8 mouse cellular contexts compared by ENCODE assay signal in the genomic region with DNA sequence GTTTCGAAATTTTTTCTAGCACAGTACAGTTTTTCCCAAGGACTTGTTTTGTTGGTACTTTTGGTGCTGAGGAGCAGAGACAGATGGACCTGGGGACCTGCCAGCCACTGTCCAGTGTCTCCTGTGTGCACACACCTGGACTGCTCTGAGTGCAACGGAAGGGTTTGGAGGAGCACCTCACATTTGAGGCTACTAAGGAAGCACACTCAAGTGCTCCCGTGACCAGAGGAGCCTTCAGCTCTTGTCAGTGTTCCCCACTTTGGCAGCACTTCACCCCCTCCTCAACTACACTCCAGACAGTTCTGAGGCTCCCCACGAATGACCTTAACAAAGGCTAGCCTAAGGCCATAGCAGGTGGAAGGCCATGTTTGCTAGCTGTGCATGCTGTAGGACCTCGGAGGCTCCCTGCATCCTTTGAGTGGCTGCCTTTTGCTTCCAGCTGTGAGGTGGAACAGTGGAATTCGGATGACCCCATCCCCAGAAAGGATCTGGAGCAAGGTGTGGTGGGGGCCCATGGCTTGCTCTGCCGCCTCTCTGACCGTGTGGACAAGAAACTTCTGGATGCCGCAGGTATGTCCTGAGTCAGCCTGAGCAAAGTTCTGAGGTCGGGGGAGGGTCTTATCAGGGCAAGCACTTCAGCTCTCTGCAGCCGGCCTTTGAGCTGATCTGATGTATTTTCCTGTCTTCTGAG. TPM values are rescaled to one million over a fixed set of nuclear protein-coding genes. Genes with fewer than 3 reads are reported as not detected.
DNase-seq lines count a peak whose midpoint lies in the region; ATAC-seq and TF ChIP-seq lines count a peak whose summit lies in the region.

No protein-coding gene starts in this region.

- no peak overlapping the region for H3K4me3 ChIP-seq in hindbrain, embryonic 12.5 days
- no peak overlapping the region for H3K4me3 ChIP-seq in hindbrain, postnatal 0 days (ENCODE audit: low read length)
- peak overlapping the region; percentile 81; the same call in 1 of the 2 replicates for H3K4me3 ChIP-seq in embryonic facial prominence, embryonic 13.5 days
- H3K4me3 ChIP-seq in intestine, postnatal 0 days (ENCODE audit: low read depth, low read length): peak overlapping the region; percentile 9; the same call in 1 of the 2 replicates
- peak overlapping the region; percentile 75 for H3K4me3 ChIP-seq in liver, embryonic 16.5 days (ENCODE audit: low read depth, low read length)

- H3K27me3 ChIP-seq in hindbrain, embryonic 12.5 days: no peaks in the 10 kb centered on the region
- H3K27me3 ChIP-seq in hindbrain, postnatal 0 days (ENCODE audit: insufficient read depth, low read length): no peaks in the 10 kb centered on the region
- no peaks in the 10 kb centered on the region for H3K27me3 ChIP-seq in embryonic facial prominence, embryonic 13.5 days
- no peaks in the 10 kb centered on the region for H3K27me3 ChIP-seq in intestine, postnatal 0 days (replicated peaks; ENCODE audit: control insufficient read depth, insufficient read depth, low read length)
- H3K27me3 ChIP-seq in liver, embryonic 16.5 days (ENCODE audit: control insufficient read depth, insufficient read depth, low read depth, low read length): no peaks in the 10 kb centered on the region

- peaks cover 3% of the 10 kb centered on the region; the same call in 1 of the 2 replicates for H3K36me3 ChIP-seq in hindbrain, embryonic 12.5 days
- 0 out of 2 replicates have a peak, but pooled peaks cover 2% of the 10 kb centered on the region for H3K36me3 ChIP-seq in hindbrain, postnatal 0 days (ENCODE audit: insufficient read depth, low read length)
- H3K36me3 ChIP-seq in embryonic facial prominence, embryonic 13.5 days: peaks cover 35% of the 10 kb centered on the region
- H3K36me3 ChIP-seq in intestine, postnatal 0 days (ENCODE audit: control insufficient read depth, insufficient read depth): peaks cover 29% of the 10 kb centered on the region
- H3K36me3 ChIP-seq in liver, embryonic 16.5 days (ENCODE audit: control insufficient read depth, insufficient read depth): peaks cover 6% of the 10 kb centered on the region; the same call in 1 of the 2 replicates

- H3K27ac ChIP-seq in hindbrain, embryonic 12.5 days: no peak overlapping the region
- H3K27ac ChIP-seq in hindbrain, postnatal 0 days: no peak overlapping the region
- H3K27ac ChIP-seq in embryonic facial prominence, embryonic 13.5 days: no peak overlapping the region
- peak overlapping the region; percentile 95; the same call in 1 of the 2 replicates for H3K27ac ChIP-seq in intestine, postnatal 0 days (ENCODE audit: low read depth, low read length)
- peak overlapping the region; percentile 91; the same call in 1 of the 2 replicates for H3K27ac ChIP-seq in liver, embryonic 16.5 days (ENCODE audit: low read length)

- H3K9ac ChIP-seq in hindbrain, embryonic 12.5 days: peak overlapping the region; percentile 81; the same call in 1 of the 2 replicates
- H3K9ac ChIP-seq in hindbrain, postnatal 0 days (replicated peaks; ENCODE audit: low read length): no peak overlapping the region
- peak overlapping the region; percentile 90; the same call in 1 of the 2 replicates for H3K9ac ChIP-seq in embryonic facial prominence, embryonic 13.5 days
- no peak overlapping the region for H3K9ac ChIP-seq in intestine, postnatal 0 days (ENCODE audit: low read depth, low read length)
- peak overlapping the region; percentile 84; the same call in 1 of the 2 replicates for H3K9ac ChIP-seq in liver, embryonic 16.5 days (ENCODE audit: low read depth, low read length)

- peak overlapping the region; percentile 95 for H3K4me2 ChIP-seq in hindbrain, embryonic 12.5 days (replicated peaks)
- no peak overlapping the region for H3K4me2 ChIP-seq in hindbrain, postnatal 0 days (ENCODE audit: low read depth, low read length)
- H3K4me2 ChIP-seq in embryonic facial prominence, embryonic 13.5 days: peak overlapping the region; percentile 83
- H3K4me2 ChIP-seq in intestine, postnatal 0 days (replicated peaks; ENCODE audit: low read depth): peak overlapping the region; percentile 95
- peak overlapping the region; percentile 95 for H3K4me2 ChIP-seq in liver, embryonic 16.5 days (ENCODE audit: low read depth, low read length)

- no peak for DNase-seq in hindbrain, postnatal 0 days (ENCODE audit: low spot score)
- no peak for DNase-seq in left cerebral cortex, adult 18-20 months (ENCODE audit: low spot score in 2 of 2)
- DNase-seq in adrenal gland, adult 8-10 months: no peak

- peaks cover 22% of the 10 kb centered on the region for H3K4me1 ChIP-seq in hindbrain, embryonic 12.5 days
- H3K4me1 ChIP-seq in hindbrain, postnatal 0 days (ENCODE audit: insufficient read depth, low read length): no peaks in the 10 kb centered on the region
- peaks cover 26% of the 10 kb centered on the region for H3K4me1 ChIP-seq in embryonic facial prominence, embryonic 13.5 days
- 0 out of 2 replicates have a peak, but pooled peaks cover 8% of the 10 kb centered on the region for H3K4me1 ChIP-seq in intestine, postnatal 0 days (replicated peaks; ENCODE audit: control insufficient read depth, insufficient read depth, low read length)
- peaks cover 30% of the 10 kb centered on the region for H3K4me1 ChIP-seq in liver, embryonic 16.5 days (ENCODE audit: control insufficient read depth, low read depth, low read length)

- ATAC-seq in hindbrain, embryonic 12.5 days (ENCODE audit: low FRiP score): no peak
- no peak for ATAC-seq in hindbrain, postnatal 0 days
- no peak for ATAC-seq in embryonic facial prominence, embryonic 13.5 days (ENCODE audit: insufficient number of reproducible peaks, insufficient read depth, low FRiP score, low TSS enrichment, low read depth)
- no peak; the same call in 1 of the 2 replicates for ATAC-seq in intestine, postnatal 0 days
- ATAC-seq in liver, embryonic 16.5 days (ENCODE audit: low read depth): no peak
- no peak for ATAC-seq in CD4-positive, CD25-positive, alpha-beta regulatory T cell, adult 4 months

- no peaks in the 10 kb centered on the region for H3K9me3 ChIP-seq in hindbrain, embryonic 12.5 days (replicated peaks)
- no peaks in the 10 kb centered on the region for H3K9me3 ChIP-seq in hindbrain, postnatal 0 days (ENCODE audit: low read length)
- no peaks in the 10 kb centered on the region for H3K9me3 ChIP-seq in embryonic facial prominence, embryonic 13.5 days
- H3K9me3 ChIP-seq in intestine, postnatal 0 days (ENCODE audit: control insufficient read depth): no peaks in the 10 kb centered on the region
- H3K9me3 ChIP-seq in liver, embryonic 16.5 days (replicated peaks; ENCODE audit: control insufficient read depth, low read length): no peaks in the 10 kb centered on the region

- TF ChIP-seq CTCF in hindbrain, postnatal 0 days (IDR thresholded peaks at IDR 0.05; ENCODE audit: low read depth): no peak
- no peak for TF ChIP-seq CTCF in intestine, postnatal 0 days (IDR thresholded peaks at IDR 0.05; ENCODE audit: low read depth)

- 73% methylated on average over 11 of the region's 11 CpGs for WGBS in hindbrain, embryonic 12.5 days
- WGBS in hindbrain, postnatal 0 days: 73% methylated on average over 11 of the region's 11 CpGs
- 69% methylated on average over 11 of the region's 11 CpGs for WGBS in embryonic facial prominence, embryonic 13.5 days
- WGBS in intestine, postnatal 0 days: 58% methylated on average over 11 of the region's 11 CpGs
- WGBS in liver, embryonic 16.5 days (ENCODE audit: insufficient replicate concordance): 44% methylated on average over 11 of the region's 11 CpGs

RNA-seq across cellular contexts. Expression of gene Grhpr, which starts 1.4 kb away (rescaled TPM):
- 38.1 and 43.2 TPM in 2 replicates for polyA plus RNA-seq in hindbrain, embryonic 12.5 days (2016; fragmentation: Nextera tagmentation; extraction: Ambion mirVana)
- total RNA-seq in hindbrain, postnatal 0 days (2014; rRNA removed): 17.7 and 31.5 TPM in 2 replicates
- 36.7 and 39.8 TPM in 2 replicates for polyA plus RNA-seq in hindbrain, postnatal 0 days (2015; fragmentation: Nextera tagmentation; extraction: Ambion mirVana)
- 47.1 and 53.2 TPM in 2 replicates for polyA plus RNA-seq in embryonic facial prominence, embryonic 13.5 days (2015; fragmentation: Nextera tagmentation; extraction: Ambion mirVana)
- 121 and 133 TPM in 2 replicates for polyA plus RNA-seq in intestine, postnatal 0 days (2015; fragmentation: Nextera tagmentation; extraction: Ambion mirVana)
- 165 and 179 TPM in 2 replicates for polyA plus RNA-seq in liver, embryonic 16.5 days (2015; fragmentation: Nextera tagmentation; extraction: Ambion mirVana)
- total RNA-seq in left cerebral cortex, adult 18-20 months (2021): 10 to 100 TPM; 31.6 to 32.0 TPM
- 10 to 100 TPM; 21.8 to 28.4 TPM for polyA plus RNA-seq in CD4-positive, CD25-positive, alpha-beta regulatory T cell, adult 4 months (2017; shearing (Covaris generic))
- total RNA-seq in adrenal gland, adult 8-10 months (2022): 100 to 1,000 TPM; 223 to 249 (median 233) TPM

RNA-seq across cellular contexts. Expression of gene Zbtb5, which starts 29.6 kb away (rescaled TPM):
- polyA plus RNA-seq in hindbrain, embryonic 12.5 days (2016; fragmentation: Nextera tagmentation; extraction: Ambion mirVana): 51.0 and 53.1 TPM in 2 replicates
- total RNA-seq in hindbrain, postnatal 0 days (2014; rRNA removed): 42.1 and 50.0 TPM in 2 replicates
- polyA plus RNA-seq in hindbrain, postnatal 0 days (2015; fragmentation: Nextera tagmentation; extraction: Ambion mirVana): 27.6 and 29.5 TPM in 2 replicates
- 28.8 and 29.2 TPM in 2 replicates for polyA plus RNA-seq in embryonic facial prominence, embryonic 13.5 days (2015; fragmentation: Nextera tagmentation; extraction: Ambion mirVana)
- polyA plus RNA-seq in intestine, postnatal 0 days (2015; fragmentation: Nextera tagmentation; extraction: Ambion mirVana): 8.5 TPM in 2 replicates
- 5.5 TPM in 2 replicates for polyA plus RNA-seq in liver, embryonic 16.5 days (2015; fragmentation: Nextera tagmentation; extraction: Ambion mirVana)
- total RNA-seq in left cerebral cortex, adult 18-20 months (2021): 1 to 10 TPM; 8.4 to 8.7 TPM
- polyA plus RNA-seq in CD4-positive, CD25-positive, alpha-beta regulatory T cell, adult 4 months (2017; shearing (Covaris generic)): 1 to 10 TPM; 8.4 to 9.5 TPM
- total RNA-seq in adrenal gland, adult 8-10 months (2022): 10 to 100 TPM; 11.4 to 14.5 (median 13.5) TPM

RNA-seq across cellular contexts. Expression of gene Polr1e, which starts 35.8 kb away (rescaled TPM):
- 38.6 and 46.9 TPM in 2 replicates for polyA plus RNA-seq in hindbrain, embryonic 12.5 days (2016; fragmentation: Nextera tagmentation; extraction: Ambion mirVana)
- total RNA-seq in hindbrain, postnatal 0 days (2014; rRNA removed): 3.4 and 8.2 TPM in 2 replicates
- polyA plus RNA-seq in hindbrain, postnatal 0 days (2015; fragmentation: Nextera tagmentation; extraction: Ambion mirVana): 25.7 and 27.2 TPM in 2 replicates
- polyA plus RNA-seq in embryonic facial prominence, embryonic 13.5 days (2015; fragmentation: Nextera tagmentation; extraction: Ambion mirVana): 38.8 and 48.9 TPM in 2 replicates
- 11.4 and 13.7 TPM in 2 replicates for polyA plus RNA-seq in intestine, postnatal 0 days (2015; fragmentation: Nextera tagmentation; extraction: Ambion mirVana)
- polyA plus RNA-seq in liver, embryonic 16.5 days (2015; fragmentation: Nextera tagmentation; extraction: Ambion mirVana): 11.4 and 13.1 TPM in 2 replicates
- 1 to 10 TPM; 8.8 to 9.3 TPM for total RNA-seq in left cerebral cortex, adult 18-20 months (2021)
- polyA plus RNA-seq in CD4-positive, CD25-positive, alpha-beta regulatory T cell, adult 4 months (2017; shearing (Covaris generic)): 10 to 100 TPM; 31.1 to 36.6 TPM
- 10 to 100 TPM; 13.7 to 24.5 (median 17.6) TPM for total RNA-seq in adrenal gland, adult 8-10 months (2022)

Comparison
In these comparisons a context has a peak if more than half of its experiments do, and no peak if none do; other contexts are left out.
1. H3K9ac ChIP-seq: peak in hindbrain, embryonic 12.5 days (single experiment), embryonic facial prominence, embryonic 13.5 days (single experiment) and liver, embryonic 16.5 days (single experiment); none in hindbrain, postnatal 0 days (single experiment) and intestine, postnatal 0 days (single experiment).
2. H3K27ac ChIP-seq: peak in intestine, postnatal 0 days (single experiment) and liver, embryonic 16.5 days (single experiment); none in hindbrain, embryonic 12.5 days (single experiment), hindbrain, postnatal 0 days (single experiment) and embryonic facial prominence, embryonic 13.5 days (single experiment).
3. H3K4me3 ChIP-seq: peak in embryonic facial prominence, embryonic 13.5 days (single experiment), intestine, postnatal 0 days (single experiment) and liver, embryonic 16.5 days (single experiment); none in hindbrain, embryonic 12.5 days (single experiment) and hindbrain, postnatal 0 days (single experiment).